Mouse (Mus musculus) erythroblast, adult 5-6 weeks (primary cell): ENCODE data around the gene Myo3a. TPM values are rescaled to one million over a fixed set of nuclear protein-coding genes. Genes with fewer than 3 reads are reported as not detected.
"Not testable (repeated sequence)": the region's sequence is repeated elsewhere in the genome, so short reads cannot be mapped to it uniquely, and the experiment has no call there.

Experiments
- ATAC-seq: replicated peaks from 2 replicates; pipeline ENCODE4 v1.8.0; 2016; ENCODE audit warnings: moderate number of reproducible peaks, mild to moderate bottlenecking, moderate TSS enrichment, inconsistent platforms; ENCODE audit not compliant: poor library complexity, low FRiP score, severe bottlenecking
- total RNA-seq, 2 experiments: library from RNA; stranded (forward) in 1 of 2; stranded (reverse) in 1 of 2; fragments of 150-400 nt in 1 of 2; fragments of 200-764, 138-1000 nt in 1 of 2; gene quantifications; 2 replicates each; pipeline versions ENCODE4 v1.2.3 to v1.2.4; 2015 to 2017; ENCODE audit warnings: low replicate concordance in 2 of 2

The Myo3a gene
- total RNA-seq (2015; ENCODE audit: low replicate concordance) (not detected in 2 replicates), total RNA-seq (2017; ENCODE audit: low replicate concordance) (not detected in 2 replicates)

DNA sequence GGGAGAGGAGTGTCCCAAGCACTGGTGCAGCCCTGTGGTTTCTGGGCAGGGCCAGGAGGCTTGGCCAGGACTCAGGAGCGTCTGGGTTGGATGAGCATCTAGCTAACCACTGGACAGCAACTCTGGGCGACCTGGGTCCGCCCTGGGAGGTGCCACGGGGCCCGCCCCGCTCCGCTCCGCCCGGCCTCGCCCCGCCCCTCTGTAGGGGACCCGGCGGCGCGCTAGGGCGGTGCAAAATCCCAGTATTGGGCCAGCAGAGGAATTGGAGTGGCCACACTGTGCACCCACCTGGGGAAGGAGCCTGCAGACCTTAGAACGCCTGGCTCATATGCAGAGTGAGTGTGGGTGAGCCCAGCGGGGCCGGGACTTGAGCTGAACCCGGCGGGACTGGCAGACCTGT, at the start of gene Myo3a:
TSS of gene Myo3a (plus strand) at position 196 of the 400 bp plus-strand sequence.
- ATAC-seq, result no peak

- ATAC-seq, result no peak
Measured at GRCm38 (mm10) chr2:22250462-22250861, 23.2 kb downstream of the Myo3a start.

DNA sequence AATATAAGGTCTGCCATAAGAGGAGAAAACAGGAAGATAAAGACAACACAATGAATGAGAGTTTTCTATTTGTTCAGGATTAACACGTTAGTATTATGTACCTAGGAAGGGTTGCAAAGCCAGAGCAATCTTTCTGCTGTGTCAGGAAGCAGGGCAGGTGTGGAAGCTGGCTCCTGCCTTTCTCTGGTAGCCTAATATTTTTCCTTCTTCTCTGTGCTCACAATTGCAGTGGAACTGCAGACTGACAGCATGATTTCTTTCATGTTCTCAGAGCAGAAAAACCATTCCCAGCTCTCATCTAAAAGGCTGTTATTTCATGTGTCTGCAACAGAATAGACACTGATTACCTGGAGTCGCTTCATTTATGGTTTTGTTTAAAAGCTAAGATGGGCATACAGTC, 23.7 kb downstream of the Myo3a start:
- no peak for ATAC-seq

DNA sequence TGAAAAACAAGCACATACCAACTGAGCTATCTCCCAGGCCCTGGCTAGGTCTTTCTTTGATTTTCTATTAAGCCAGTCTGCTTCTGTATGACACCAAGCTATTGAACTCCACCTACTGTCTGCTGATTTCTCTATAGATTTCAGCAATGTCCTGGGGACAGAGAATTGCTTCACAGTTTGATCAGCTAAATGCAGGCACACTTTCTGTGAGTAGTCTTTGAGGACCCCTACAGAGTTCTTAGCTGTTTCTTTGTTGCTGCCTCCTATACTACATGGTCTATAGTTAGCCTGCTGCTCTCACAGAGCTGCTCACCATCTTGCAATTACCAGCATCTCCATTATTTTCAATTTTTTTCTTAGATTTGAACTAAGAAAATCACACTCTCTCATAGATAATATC, 28.3 kb downstream of the Myo3a start:
- no peak for ATAC-seq

DNA sequence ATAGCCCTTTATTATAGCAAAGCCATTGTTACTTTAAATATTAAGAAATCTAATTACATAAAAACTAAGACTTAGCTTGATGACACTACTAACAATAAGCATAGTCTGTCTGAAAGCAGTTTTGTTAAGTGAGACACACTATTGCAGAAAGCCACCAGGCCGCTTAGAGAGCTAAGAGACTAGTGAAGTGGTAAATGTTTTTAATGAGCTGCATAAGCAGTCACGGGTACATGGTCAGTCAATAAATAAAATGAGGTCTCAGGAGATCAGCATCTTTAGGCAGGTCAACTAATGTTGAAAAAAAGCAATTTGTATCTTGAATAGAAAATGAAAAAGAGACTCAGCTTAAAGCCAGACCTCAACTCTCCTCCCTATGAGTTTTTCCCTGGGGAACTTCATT, 44.3 kb downstream of the Myo3a start:
- ATAC-seq, result no peak

GRCm38 (mm10) chr2:22285366-22285765, 58.1 kb downstream of the Myo3a start:
- ATAC-seq, result no peak

DNA sequence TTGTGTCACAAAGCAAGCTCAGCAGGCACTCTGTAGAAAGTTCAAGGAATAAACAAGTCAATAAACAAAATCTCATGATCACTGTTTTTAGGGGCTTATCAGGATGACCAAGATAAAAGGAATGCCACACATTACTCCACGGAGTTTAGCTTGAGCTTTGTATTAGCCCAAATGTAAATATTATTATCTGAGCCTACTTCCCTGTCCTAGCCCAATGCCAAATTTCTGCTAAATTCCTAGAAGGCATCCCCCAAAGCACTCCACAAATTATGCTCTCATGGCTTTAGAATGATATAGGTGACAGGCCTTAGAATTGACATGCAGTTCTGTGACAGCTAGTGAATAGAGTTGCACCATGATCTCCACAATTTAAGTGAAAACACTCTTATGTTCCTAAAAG, 58.5 kb downstream of the Myo3a start:
- no peak for ATAC-seq

GRCm38 (mm10) chr2:22293579-22294446, 66.5 kb downstream of the Myo3a start:
- ATAC-seq, result no peak

DNA sequence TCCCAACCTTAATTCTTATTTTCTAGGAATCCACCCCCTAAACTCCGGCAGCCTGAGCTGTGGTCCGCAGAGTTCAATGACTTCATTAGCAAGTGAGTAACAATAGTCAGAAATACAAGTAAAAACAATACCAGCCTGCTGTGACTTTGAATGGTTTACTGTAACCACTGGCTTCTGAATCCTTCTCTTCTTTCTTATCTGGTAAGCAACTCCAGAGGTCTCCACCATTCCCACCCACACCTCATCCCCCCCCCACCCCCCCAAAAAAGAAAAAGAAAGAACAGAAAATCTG, 67.1 kb downstream of the Myo3a start:
- no peak for ATAC-seq

DNA sequence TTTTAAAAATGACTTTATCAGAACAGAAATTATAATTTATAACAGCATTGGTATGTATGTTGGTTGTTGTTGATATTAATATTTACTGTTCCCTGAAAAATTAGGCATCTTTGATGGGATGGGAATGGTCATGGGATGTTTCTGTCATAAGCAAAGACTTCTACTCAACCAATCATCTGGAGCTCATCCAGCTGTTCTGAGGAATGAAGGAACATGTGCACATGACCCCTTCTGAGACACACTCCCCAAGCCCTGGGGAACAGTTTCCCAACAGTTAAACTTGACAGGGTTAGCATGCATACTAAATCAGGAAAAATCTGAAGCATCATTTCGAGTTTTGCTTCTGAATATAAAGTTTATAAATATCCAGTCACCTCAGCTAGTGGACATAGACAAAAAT, 70.6 kb downstream of the Myo3a start:
- no peak for ATAC-seq

- ATAC-seq, result no peak
Measured at GRCm38 (mm10) chr2:22338269-22338857, 111.1 kb downstream of the Myo3a start.

GRCm38 (mm10) chr2:22410511-22410910, 183.2 kb downstream of the Myo3a start:
- not testable (repeated sequence) for ATAC-seq

DNA sequence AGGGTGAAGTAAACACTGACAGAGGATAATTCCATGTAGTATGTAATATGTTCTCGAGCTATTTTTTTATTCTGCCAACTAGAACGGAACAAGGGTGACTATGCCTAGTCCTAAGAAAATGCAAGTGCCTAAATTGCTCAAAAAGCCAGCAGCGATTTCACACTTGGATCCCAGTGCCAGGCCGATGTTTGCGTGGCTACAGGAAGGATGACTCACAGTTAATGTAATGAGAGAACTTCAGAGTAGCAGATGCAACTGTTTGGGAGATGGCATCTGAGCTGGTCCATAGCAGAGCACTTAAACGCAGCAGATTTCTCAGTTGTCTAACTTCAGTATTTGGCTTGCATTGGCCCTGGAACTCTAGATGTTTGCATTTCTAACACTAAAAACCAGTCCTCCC, 321.1 kb downstream of the Myo3a start:
- no peak for ATAC-seq

GRCm38 (mm10) chr2:22587469-22588169, 360.3 kb downstream of the Myo3a start:
- peak; percentile 73 for ATAC-seq

DNA sequence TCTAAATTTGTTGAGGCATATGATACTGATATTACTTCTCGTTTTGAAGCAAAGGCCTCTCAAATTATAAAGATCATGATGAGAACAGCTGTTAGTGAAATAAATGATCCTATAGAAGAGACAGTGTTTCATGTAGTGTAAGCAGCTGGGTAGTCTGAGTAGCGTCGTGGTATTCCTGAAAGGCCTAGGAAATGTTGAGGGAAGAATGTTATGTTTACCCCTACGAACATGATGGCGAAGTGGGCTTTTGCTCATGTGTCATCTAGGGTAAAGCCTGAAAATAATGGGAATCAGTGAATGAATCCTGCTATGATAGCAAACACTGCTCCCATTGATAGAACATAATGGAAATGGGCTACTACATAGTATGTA, 360.9 kb downstream of the Myo3a start:
- ATAC-seq, result peak; percentile 46

GRCm38 (mm10) chr2:22588673-22589381, 361.5 kb downstream of the Myo3a start:
- peak; percentile 66 for ATAC-seq

GRCm38 (mm10) chr2:22589382-22590205, 362.3 kb downstream of the Myo3a start:
- ATAC-seq, result peak; percentile 71

- ATAC-seq, result no peak
Measured at GRCm38 (mm10) chr2:22590206-22590490, 362.8 kb downstream of the Myo3a start.

- no peak for ATAC-seq
Measured at GRCm38 (mm10) chr2:22617951-22618350, 390.6 kb downstream of the Myo3a start.

GRCm38 (mm10) chr2:22619416-22619815, 392.1 kb downstream of the Myo3a start:
- no peak for ATAC-seq
